8 mouse cellular contexts compared by ENCODE assay signal in the genomic region with DNA sequence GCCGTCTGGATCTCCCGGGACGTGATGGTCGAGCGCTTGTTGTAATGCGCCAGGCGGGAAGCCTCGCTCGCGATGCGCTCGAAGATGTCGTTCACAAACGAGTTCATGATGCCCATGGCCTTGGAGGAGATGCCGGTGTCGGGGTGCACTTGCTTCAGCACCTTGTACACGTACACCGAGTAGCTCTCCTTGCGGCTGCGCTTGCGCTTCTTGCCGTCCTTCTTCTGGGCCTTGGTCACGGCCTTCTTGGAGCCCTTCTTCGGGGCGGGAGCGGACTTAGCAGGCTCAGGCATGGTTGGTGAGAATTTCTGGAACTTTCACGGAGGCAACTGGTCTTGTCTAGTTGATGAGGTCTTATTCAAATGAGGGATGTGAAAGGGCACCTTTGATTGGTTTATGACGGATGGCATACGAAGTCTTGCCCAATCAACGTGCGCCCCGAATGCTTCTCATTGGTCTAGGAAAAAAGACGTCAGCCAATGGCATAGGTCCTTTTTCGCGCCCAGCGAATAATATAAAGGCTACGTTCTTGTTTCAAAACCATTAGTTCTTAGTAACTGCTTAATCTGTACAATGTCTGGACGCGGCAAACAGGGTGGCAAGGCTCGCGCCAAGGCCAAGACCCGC. TPM values are rescaled to one million over a fixed set of nuclear protein-coding genes. Genes with fewer than 3 reads are reported as not detected.
DNase-seq lines count a peak whose midpoint lies in the region; ATAC-seq and TF ChIP-seq lines count a peak whose summit lies in the region.
"Not testable (repeated sequence)": the region's sequence is repeated elsewhere in the genome, so short reads cannot be mapped to it uniquely, and the experiment has no call there.

A gene (minus strand): TSS at position 299 of the 627 bp plus-strand sequence.
A gene (plus strand): TSS at position 484 of the 627 bp plus-strand sequence.

- ATAC-seq in forebrain, embryonic 14.5 days, result peak; percentile 90
- ATAC-seq in liver, embryonic 16.5 days (ENCODE audit: low read depth), result peak; percentile 77
- peak; percentile 90 for ATAC-seq in neural tube, embryonic 12.5 days (ENCODE audit: low FRiP score, low read depth)
- peak; percentile 92 for ATAC-seq in stomach, postnatal 0 days (ENCODE audit: low FRiP score, low TSS enrichment)

- H3K27ac ChIP-seq in forebrain, embryonic 14.5 days (ENCODE audit: low read depth, low read length), result peak within 1 kb of the TSS; percentile 93
- peak within 1 kb of the TSS; percentile 98 for H3K27ac ChIP-seq in liver, embryonic 16.5 days (ENCODE audit: low read length)
- H3K27ac ChIP-seq in neural tube, embryonic 12.5 days, result peak within 1 kb of the TSS; percentile 62
- peak within 1 kb of the TSS; percentile 83 for H3K27ac ChIP-seq in stomach, postnatal 0 days (replicated peaks)

- TF ChIP-seq EP300 in stomach, postnatal 0 days (optimal IDR thresholded peaks at IDR 0.05), result peak; percentile 95

- peaks cover 28% of the 10 kb centered on the region for H3K4me1 ChIP-seq in forebrain, embryonic 14.5 days (ENCODE audit: control insufficient read depth, insufficient read depth, low read length)
- peaks cover 18% of the 10 kb centered on the region for H3K4me1 ChIP-seq in liver, embryonic 16.5 days (ENCODE audit: control insufficient read depth, low read depth, low read length)
- peaks cover 28% of the 10 kb centered on the region for H3K4me1 ChIP-seq in neural tube, embryonic 12.5 days
- H3K4me1 ChIP-seq in stomach, postnatal 0 days (replicated peaks; ENCODE audit: control insufficient read depth, insufficient read depth), result not testable (repeated sequence)

- intact Hi-C loops in heart, postnatal 14 days (cut with DNase I), result loop anchor here (5.0 kb wide), 1 partner anchor 1537 kb away; a partner anchor contains a TSS

- not testable (repeated sequence) for H3K36me3 ChIP-seq in forebrain, embryonic 14.5 days (ENCODE audit: control insufficient read depth, insufficient read depth, low read length); liver, embryonic 16.5 days (ENCODE audit: control insufficient read depth, insufficient read depth); neural tube, embryonic 12.5 days; stomach, postnatal 0 days (ENCODE audit: control insufficient read depth, insufficient read depth, low read length)

- not testable (repeated sequence) for TF ChIP-seq CTCF in stomach, postnatal 0 days (IDR thresholded peaks at IDR 0.05; ENCODE audit: low read depth)

- peak within 1 kb of the TSS; percentile 46 for H3K4me3 ChIP-seq in forebrain, embryonic 14.5 days (ENCODE audit: low read depth, low read length)
- peak within 1 kb of the TSS; percentile 63 for H3K4me3 ChIP-seq in liver, embryonic 16.5 days (ENCODE audit: low read depth, low read length)
- H3K4me3 ChIP-seq in neural tube, embryonic 12.5 days, result peak within 1 kb of the TSS; percentile 25
- H3K4me3 ChIP-seq in stomach, postnatal 0 days (ENCODE audit: low read depth, low read length), result peak within 1 kb of the TSS; percentile 42

- H3K9me3 ChIP-seq in forebrain, embryonic 14.5 days (replicated peaks; ENCODE audit: control insufficient read depth, low read length); liver, embryonic 16.5 days (replicated peaks; ENCODE audit: control insufficient read depth, low read length); neural tube, embryonic 12.5 days; stomach, postnatal 0 days (ENCODE audit: control insufficient read depth, low read length): not testable (repeated sequence)

- peak within 1 kb of the TSS; percentile 83 for H3K4me2 ChIP-seq in forebrain, embryonic 14.5 days (ENCODE audit: low read length)
- peak within 1 kb of the TSS; percentile 79 for H3K4me2 ChIP-seq in liver, embryonic 16.5 days (ENCODE audit: low read depth, low read length)
- H3K4me2 ChIP-seq in neural tube, embryonic 12.5 days (replicated peaks), result peak within 1 kb of the TSS; percentile 72
- H3K4me2 ChIP-seq in stomach, postnatal 0 days (replicated peaks; ENCODE audit: low read depth), result peak within 1 kb of the TSS; percentile 59

- peak within 1 kb of the TSS; percentile 84 for H3K9ac ChIP-seq in forebrain, embryonic 14.5 days (ENCODE audit: low read length)
- H3K9ac ChIP-seq in liver, embryonic 16.5 days (ENCODE audit: low read depth, low read length), result peak within 1 kb of the TSS; percentile 77
- peak within 1 kb of the TSS; percentile 47 for H3K9ac ChIP-seq in neural tube, embryonic 12.5 days
- peak within 1 kb of the TSS; percentile 61 for H3K9ac ChIP-seq in stomach, postnatal 0 days (ENCODE audit: low read length)

- DNase-seq in ES-CJ7 (ENCODE audit: low read depth, low spot score), result peak; percentile 100
- DNase-seq in cerebellum, adult 11-12 months, result peak; percentile 85
- DNase-seq in forebrain, embryonic 14.5 days (ENCODE audit: low spot score), result peak; percentile 100
- DNase-seq in heart, postnatal 14 days, result peak; percentile 77 to 85
- peak; percentile 92 for DNase-seq in large intestine, adult 2 months (ENCODE audit: low read depth, low spot score)
- DNase-seq in stomach, postnatal 0 days (ENCODE audit: low spot score), result peak; percentile 88

- WGBS in forebrain, embryonic 14.5 days, result under 1% methylated on average over 22 of the region's 42 CpGs
- under 1% methylated on average over 42 of the region's 42 CpGs for WGBS in large intestine, adult 2 months
- WGBS in liver, embryonic 16.5 days (ENCODE audit: insufficient replicate concordance), result under 1% methylated on average over 34 of the region's 42 CpGs
- WGBS in neural tube, embryonic 12.5 days, result under 1% methylated on average over 42 of the region's 42 CpGs
- WGBS in stomach, postnatal 0 days, result under 1% methylated on average over 21 of the region's 42 CpGs

- H3K27me3 ChIP-seq in forebrain, embryonic 14.5 days (replicated peaks; ENCODE audit: control insufficient read depth, insufficient read depth, low read length); liver, embryonic 16.5 days (ENCODE audit: control insufficient read depth, insufficient read depth, low read depth, low read length); neural tube, embryonic 12.5 days (replicated peaks); stomach, postnatal 0 days (ENCODE audit: control insufficient read depth, insufficient read depth, low read length): not testable (repeated sequence)

RNA-seq across cellular contexts. Expression of the first gene that starts in this region (rescaled TPM):
- polyA plus RNA-seq in forebrain, embryonic 14.5 days (2014; fragmentation: Nextera tagmentation; extraction: Ambion mirVana), result 1.2 and 3.9 TPM in 2 replicates
- 10 to 100 TPM; 45.4 to 89.0 TPM for total RNA-seq in heart, postnatal 14 days (2021)
- 9.1 and 18.1 TPM in 2 replicates for polyA plus RNA-seq in large intestine, adult 2 months (2012; rRNA removed)
- polyA plus RNA-seq in liver, embryonic 16.5 days (2015; fragmentation: Nextera tagmentation; extraction: Ambion mirVana), result 3.7 and 5.9 TPM in 2 replicates
- polyA plus RNA-seq in neural tube, embryonic 12.5 days (2016; fragmentation: Nextera tagmentation; extraction: Ambion mirVana), result 3.4 and 6.6 TPM in 2 replicates
- polyA plus RNA-seq in stomach, postnatal 0 days (2015; fragmentation: Nextera tagmentation; extraction: Ambion mirVana), result 1.1 and 3.2 TPM in 2 replicates

RNA-seq across cellular contexts. Expression of the second gene that starts in this region (rescaled TPM):
- polyA plus RNA-seq in forebrain, embryonic 14.5 days (2014; fragmentation: Nextera tagmentation; extraction: Ambion mirVana), result 2.2 and 3.2 TPM in 2 replicates
- total RNA-seq in heart, postnatal 14 days (2021), result 10 to 100 TPM; 15.1 to 24.5 TPM
- polyA plus RNA-seq in large intestine, adult 2 months (2012; rRNA removed), result 3.6 and 7.5 TPM in 2 replicates
- 2.2 and 3.8 TPM in 2 replicates for polyA plus RNA-seq in liver, embryonic 16.5 days (2015; fragmentation: Nextera tagmentation; extraction: Ambion mirVana)
- 0.86 and 2.8 TPM in 2 replicates for polyA plus RNA-seq in neural tube, embryonic 12.5 days (2016; fragmentation: Nextera tagmentation; extraction: Ambion mirVana)
- 0.67 and 0.79 TPM in 2 replicates for polyA plus RNA-seq in stomach, postnatal 0 days (2015; fragmentation: Nextera tagmentation; extraction: Ambion mirVana)

Comparison
In these comparisons a context has a peak if more than half of its experiments do, and no peak if none do; other contexts are left out.
1. Peak in every context shown above with its lines: DNase-seq, ATAC-seq, H3K4me3 ChIP-seq and H3K27ac ChIP-seq.